Mouse (Mus musculus): Measurements from ENCODE around the gene Klhl25. TPM values are rescaled to one million over a fixed set of nuclear protein-coding genes. Genes with fewer than 3 reads are reported as not detected.

Gene Klhl25
- polyA plus RNA-seq, 1 experiment from 2014 or later = 8.0 TPM

DNA sequence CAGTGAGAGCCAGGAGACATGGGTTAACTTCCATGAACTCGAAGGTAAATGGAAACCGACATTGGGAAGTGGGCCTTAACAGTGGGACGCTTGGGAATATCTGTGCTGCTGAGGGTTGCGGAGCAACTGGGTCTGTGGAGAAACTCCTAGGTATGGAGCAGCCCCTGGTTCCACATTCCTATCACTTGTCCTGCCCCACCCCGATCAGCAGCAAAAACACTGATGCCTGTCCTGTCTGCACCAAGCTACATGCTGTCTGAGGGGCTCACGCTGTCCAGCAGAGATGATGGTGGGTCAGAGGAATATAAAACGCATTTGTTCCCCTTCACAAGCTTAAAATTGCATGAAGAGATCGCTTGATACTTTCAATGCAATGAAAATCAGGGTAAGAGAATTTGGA lies 32.1 kb downstream of the Klhl25 start:
- Histone ChIP-seq H3K36me3 (ENCODE audit: control insufficient read depth, insufficient read depth, low read length) (no peaks in the 10 kb centered on the region), H3K9me3 (ENCODE audit: control insufficient read depth, low read length) (no peaks in the 10 kb centered on the region), H3K9ac (ENCODE audit: low read length) (no peak overlapping the region), H3K4me3 (ENCODE audit: low read depth, low read length) (no peak overlapping the region), H3K27ac (replicated peaks) (no peak overlapping the region), H3K4me2 (replicated peaks; ENCODE audit: low read depth) (no peak overlapping the region), H3K4me1 (replicated peaks; ENCODE audit: control insufficient read depth, insufficient read depth) (no peaks in the 10 kb centered on the region), H3K27me3 (ENCODE audit: control insufficient read depth, insufficient read depth, low read length) (no peaks in the 10 kb centered on the region)
- TF ChIP-seq EP300 (optimal IDR thresholded peaks at IDR 0.05) = no peak
- TF ChIP-seq CTCF (IDR thresholded peaks at IDR 0.05; ENCODE audit: low read depth) = no peak
- DNase-seq (ENCODE audit: low spot score) (no peak), ATAC-seq (ENCODE audit: low FRiP score, low TSS enrichment) (no peak)
- WGBS = 61% methylated on average over 8 of the region's 8 CpGs

DNA sequence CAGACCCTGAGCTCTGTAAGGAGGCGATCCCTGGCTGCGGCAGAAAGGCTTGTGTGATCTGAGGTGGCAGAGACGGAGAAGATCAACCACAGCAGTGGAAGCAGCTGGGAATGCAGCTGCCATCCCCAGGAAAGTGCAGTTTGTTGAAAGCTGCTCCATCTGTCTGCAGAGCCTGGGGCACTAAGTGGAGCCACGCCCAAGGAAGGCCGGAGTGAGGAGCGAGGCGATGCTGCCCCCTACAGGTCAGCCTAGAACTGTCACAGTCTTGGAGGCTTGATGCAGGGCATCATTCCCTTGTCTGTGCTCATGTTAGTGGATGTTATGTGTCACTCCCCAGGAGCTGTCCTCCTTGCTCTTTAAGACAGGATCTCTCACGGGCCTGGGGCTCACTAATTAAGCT lies 32.5 kb downstream of the Klhl25 start:
- Histone ChIP-seq H3K4me1 (replicated peaks; ENCODE audit: control insufficient read depth, insufficient read depth) (no peaks in the 10 kb centered on the region), H3K27me3 (ENCODE audit: control insufficient read depth, insufficient read depth, low read length) (no peaks in the 10 kb centered on the region), H3K9me3 (ENCODE audit: control insufficient read depth, low read length) (no peaks in the 10 kb centered on the region), H3K27ac (replicated peaks) (no peak overlapping the region), H3K36me3 (ENCODE audit: control insufficient read depth, insufficient read depth, low read length) (no peaks in the 10 kb centered on the region), H3K4me3 (ENCODE audit: low read depth, low read length) (no peak overlapping the region), H3K9ac (ENCODE audit: low read length) (no peak overlapping the region), H3K4me2 (replicated peaks; ENCODE audit: low read depth) (no peak overlapping the region)
- TF ChIP-seq CTCF (IDR thresholded peaks at IDR 0.05; ENCODE audit: low read depth) = peak; percentile 99
- no peak for TF ChIP-seq EP300 (optimal IDR thresholded peaks at IDR 0.05)
- ATAC-seq (ENCODE audit: low FRiP score, low TSS enrichment) (peak; percentile 92), DNase-seq (ENCODE audit: low spot score) (peak; percentile 90)
- 5% methylated on average over 8 of the region's 8 CpGs for WGBS

DNA sequence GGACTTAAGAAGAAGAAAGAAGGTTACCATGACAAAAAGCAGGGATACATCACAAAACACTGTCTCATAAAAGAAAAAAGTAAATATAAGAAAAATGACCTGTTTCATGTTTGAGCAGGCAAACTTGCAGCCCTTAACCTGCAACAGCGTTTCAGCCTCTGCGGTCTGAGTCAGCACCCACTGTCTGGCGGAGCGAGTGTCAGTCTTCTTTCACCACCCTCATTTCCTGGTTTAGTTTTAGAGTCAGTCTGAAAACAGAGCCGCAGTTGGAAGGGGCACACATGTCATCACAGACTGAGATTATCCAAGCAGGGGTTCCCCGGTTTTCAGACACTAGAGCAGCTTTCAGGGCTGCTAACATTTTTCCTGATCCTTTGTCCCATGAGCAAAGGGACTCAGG lies 33.3 kb downstream of the Klhl25 start:
- Histone ChIP-seq H3K9me3 (ENCODE audit: control insufficient read depth, low read length) (no peaks in the 10 kb centered on the region), H3K4me1 (replicated peaks; ENCODE audit: control insufficient read depth, insufficient read depth) (no peaks in the 10 kb centered on the region), H3K9ac (ENCODE audit: low read length) (no peak overlapping the region), H3K36me3 (ENCODE audit: control insufficient read depth, insufficient read depth, low read length) (no peaks in the 10 kb centered on the region), H3K27me3 (ENCODE audit: control insufficient read depth, insufficient read depth, low read length) (no peaks in the 10 kb centered on the region), H3K4me3 (ENCODE audit: low read depth, low read length) (no peak overlapping the region), H3K4me2 (replicated peaks; ENCODE audit: low read depth) (no peak overlapping the region), H3K27ac (replicated peaks) (no peak overlapping the region)
- TF ChIP-seq EP300 (optimal IDR thresholded peaks at IDR 0.05) (no peak), CTCF (IDR thresholded peaks at IDR 0.05; ENCODE audit: low read depth) (no peak)
- 56% methylated on average over 6 of the region's 6 CpGs for WGBS
- ATAC-seq (ENCODE audit: low FRiP score, low TSS enrichment) (no peak), DNase-seq (ENCODE audit: low spot score) (no peak)

DNA sequence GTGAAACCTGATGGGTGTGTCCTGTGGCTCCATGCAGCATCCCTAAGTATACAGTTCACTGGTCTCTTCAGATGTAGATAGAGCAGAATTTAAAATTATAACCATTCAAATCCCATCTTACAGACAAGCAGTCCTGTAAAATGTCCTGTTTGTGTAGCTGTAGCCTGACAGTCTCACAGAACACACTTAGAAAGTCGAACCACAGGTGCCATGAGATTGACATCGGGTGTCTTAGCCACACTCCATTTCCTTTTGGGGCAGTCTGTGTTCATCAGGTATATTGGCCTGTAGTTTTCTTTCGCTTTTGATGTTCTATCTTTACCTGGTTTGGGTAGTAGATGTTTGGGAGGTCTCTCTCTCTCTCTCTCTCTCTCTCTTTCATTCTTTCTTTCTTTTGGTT lies 33.7 kb downstream of the Klhl25 start:
- 77% methylated on average over 3 of the region's 3 CpGs for WGBS
- DNase-seq (ENCODE audit: low spot score) (no peak), ATAC-seq (ENCODE audit: low FRiP score, low TSS enrichment) (no peak)
- no peaks in the 10 kb centered on the region for H3K27me3 ChIP-seq (ENCODE audit: control insufficient read depth, insufficient read depth, low read length)
- TF ChIP-seq EP300 (optimal IDR thresholded peaks at IDR 0.05) = no peak
- TF ChIP-seq CTCF (IDR thresholded peaks at IDR 0.05; ENCODE audit: low read depth) = no peak
- H3K27ac ChIP-seq (replicated peaks) = no peak overlapping the region
- H3K4me2 ChIP-seq (replicated peaks; ENCODE audit: low read depth) = no peak overlapping the region
- H3K4me3 ChIP-seq (ENCODE audit: low read depth, low read length) = no peak overlapping the region
- H3K4me1 ChIP-seq (replicated peaks; ENCODE audit: control insufficient read depth, insufficient read depth) = no peaks in the 10 kb centered on the region
- no peaks in the 10 kb centered on the region for H3K36me3 ChIP-seq (ENCODE audit: control insufficient read depth, insufficient read depth, low read length)
- H3K9me3 ChIP-seq (ENCODE audit: control insufficient read depth, low read length) = no peaks in the 10 kb centered on the region
- no peak overlapping the region for H3K9ac ChIP-seq (ENCODE audit: low read length)

DNA sequence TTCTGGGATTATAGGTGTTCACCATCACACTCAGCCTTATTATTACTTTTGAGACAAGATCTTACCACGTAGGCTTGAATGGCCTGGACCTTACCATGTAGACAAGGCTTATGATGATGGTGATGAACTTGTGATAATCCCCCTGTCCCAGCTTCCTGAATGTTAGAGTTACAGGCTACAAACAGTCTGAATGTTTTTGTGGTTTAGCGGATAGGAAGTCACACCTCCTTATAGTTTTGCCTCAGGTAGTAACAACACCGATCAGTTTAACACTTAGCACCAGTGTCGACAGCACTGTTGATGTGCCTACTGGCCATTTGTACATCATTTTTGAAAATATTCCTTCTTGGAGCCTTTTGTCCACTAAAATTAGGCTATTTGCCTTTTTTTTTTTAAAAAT lies 43.4 kb downstream of the Klhl25 start:
- no peak overlapping the region for H3K27ac ChIP-seq (replicated peaks)
- no peak overlapping the region for H3K4me3 ChIP-seq (ENCODE audit: low read depth, low read length)
- 92% methylated on average over 4 of the region's 4 CpGs for WGBS
- H3K27me3 ChIP-seq (ENCODE audit: control insufficient read depth, insufficient read depth, low read length) = no peaks in the 10 kb centered on the region
- no peak for TF ChIP-seq EP300 (optimal IDR thresholded peaks at IDR 0.05)
- no peaks in the 10 kb centered on the region for H3K36me3 ChIP-seq (ENCODE audit: control insufficient read depth, insufficient read depth, low read length)
- ATAC-seq (ENCODE audit: low FRiP score, low TSS enrichment) (no peak), DNase-seq (ENCODE audit: low spot score) (no peak)
- H3K4me2 ChIP-seq (replicated peaks; ENCODE audit: low read depth) = no peak overlapping the region
- H3K4me1 ChIP-seq (replicated peaks; ENCODE audit: control insufficient read depth, insufficient read depth) = no peaks in the 10 kb centered on the region
- H3K9me3 ChIP-seq (ENCODE audit: control insufficient read depth, low read length) = no peaks in the 10 kb centered on the region
- no peak overlapping the region for H3K9ac ChIP-seq (ENCODE audit: low read length)

DNA sequence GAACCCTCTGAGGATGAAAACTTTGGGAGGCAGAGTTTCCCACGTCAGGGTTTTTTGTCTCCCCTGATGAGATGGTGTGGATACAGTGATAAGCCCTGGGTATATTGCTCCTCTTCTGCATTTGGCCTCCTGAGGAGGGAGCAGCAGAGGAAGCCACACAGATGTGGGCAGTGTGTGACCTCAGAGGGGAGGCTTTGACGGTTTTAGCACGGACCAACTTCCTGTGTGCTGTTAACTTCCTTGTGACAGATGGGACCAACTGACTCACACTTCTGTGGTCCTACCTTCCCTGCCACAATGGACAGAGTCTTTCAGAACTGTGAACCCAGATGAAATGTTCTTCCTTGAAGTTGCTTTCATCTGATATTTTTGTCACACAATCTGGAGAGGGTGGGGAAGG lies 44.6 kb downstream of the Klhl25 start:
- no peaks in the 10 kb centered on the region for H3K27me3 ChIP-seq (ENCODE audit: control insufficient read depth, insufficient read depth, low read length)
- TF ChIP-seq EP300 (optimal IDR thresholded peaks at IDR 0.05) = no peak
- no peak for TF ChIP-seq CTCF (IDR thresholded peaks at IDR 0.05; ENCODE audit: low read depth)
- no peak overlapping the region for H3K4me3 ChIP-seq (ENCODE audit: low read depth, low read length)
- no peak overlapping the region for H3K27ac ChIP-seq (replicated peaks)
- no peaks in the 10 kb centered on the region for H3K36me3 ChIP-seq (ENCODE audit: control insufficient read depth, insufficient read depth, low read length)
- no peak overlapping the region for H3K4me2 ChIP-seq (replicated peaks; ENCODE audit: low read depth)
- DNase-seq (ENCODE audit: low spot score) (no peak), ATAC-seq (ENCODE audit: low FRiP score, low TSS enrichment) (no peak)
- no peak overlapping the region for H3K9ac ChIP-seq (ENCODE audit: low read length)
- H3K9me3 ChIP-seq (ENCODE audit: control insufficient read depth, low read length) = no peaks in the 10 kb centered on the region
- H3K4me1 ChIP-seq (replicated peaks; ENCODE audit: control insufficient read depth, insufficient read depth) = no peaks in the 10 kb centered on the region
- WGBS = 58% methylated on average over 3 of the region's 3 CpGs
